Mouse (Mus musculus) left cerebral cortex, adult 18-20 months (tissue): ENCODE measurements around the gene Stam2. TPM values are rescaled to one million over a fixed set of nuclear protein-coding genes. Genes with fewer than 3 reads are reported as not detected.
A peak's percentile ranks its signal among the peaks of the same experiment; 100 is the strongest.

Source experiments
- DNase-seq, 2 experiments: peaks; one replicate each; pipeline ENCODE4 v3.0.0; 2021 to 2022; ENCODE audit warnings: low spot score in 2 of 2, mixed read lengths in 1 of 2
- total RNA-seq, 2 experiments: library from RNA; stranded (reverse); gene quantifications; 2 replicates each; pipeline ENCODE4 v1.2.3; 2021

Gene Stam2
- total RNA-seq, 2 experiments from 2014 or later, result 24.5 to 25.8 TPM

DNA sequence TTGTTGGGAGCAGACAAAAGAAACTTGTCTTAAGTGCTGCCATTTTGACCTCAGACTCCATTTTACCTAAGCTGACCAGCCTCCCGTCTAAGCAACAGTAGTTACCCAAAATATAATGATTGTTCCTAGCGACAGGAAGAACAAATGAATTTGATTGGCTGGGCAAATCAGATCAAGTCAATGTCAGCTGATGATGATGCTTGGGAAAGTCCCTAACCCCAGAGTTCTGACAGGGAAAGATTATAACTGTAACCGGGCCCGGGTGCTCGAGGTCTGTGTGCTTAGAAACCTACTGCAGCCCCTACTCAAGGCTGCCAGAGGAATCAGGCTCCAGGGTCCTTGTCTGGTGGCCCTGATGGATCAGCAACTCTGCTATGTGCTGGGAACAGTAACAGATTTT is 10.1 kb downstream of the Stam2 start:
- no peak for DNase-seq

DNA sequence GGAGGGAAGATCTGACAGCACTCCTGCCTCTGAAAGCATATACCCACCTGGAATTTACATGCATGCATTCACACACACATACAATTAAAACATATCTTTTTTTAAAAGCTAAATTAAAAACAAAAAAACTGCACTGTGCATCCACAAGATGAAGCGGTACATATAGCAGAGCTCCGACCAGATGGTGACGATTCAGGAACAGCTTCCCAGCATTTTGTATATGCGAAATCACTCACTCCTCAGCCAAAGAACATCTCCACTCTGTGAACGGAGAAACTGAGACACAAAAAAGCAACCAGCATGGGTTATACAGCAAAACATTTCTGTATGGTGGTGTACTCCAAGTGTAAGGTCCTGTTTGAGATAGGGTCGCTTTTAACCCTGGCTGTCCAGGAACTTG is 11.2 kb downstream of the Stam2 start:
- no peak for DNase-seq

DNA sequence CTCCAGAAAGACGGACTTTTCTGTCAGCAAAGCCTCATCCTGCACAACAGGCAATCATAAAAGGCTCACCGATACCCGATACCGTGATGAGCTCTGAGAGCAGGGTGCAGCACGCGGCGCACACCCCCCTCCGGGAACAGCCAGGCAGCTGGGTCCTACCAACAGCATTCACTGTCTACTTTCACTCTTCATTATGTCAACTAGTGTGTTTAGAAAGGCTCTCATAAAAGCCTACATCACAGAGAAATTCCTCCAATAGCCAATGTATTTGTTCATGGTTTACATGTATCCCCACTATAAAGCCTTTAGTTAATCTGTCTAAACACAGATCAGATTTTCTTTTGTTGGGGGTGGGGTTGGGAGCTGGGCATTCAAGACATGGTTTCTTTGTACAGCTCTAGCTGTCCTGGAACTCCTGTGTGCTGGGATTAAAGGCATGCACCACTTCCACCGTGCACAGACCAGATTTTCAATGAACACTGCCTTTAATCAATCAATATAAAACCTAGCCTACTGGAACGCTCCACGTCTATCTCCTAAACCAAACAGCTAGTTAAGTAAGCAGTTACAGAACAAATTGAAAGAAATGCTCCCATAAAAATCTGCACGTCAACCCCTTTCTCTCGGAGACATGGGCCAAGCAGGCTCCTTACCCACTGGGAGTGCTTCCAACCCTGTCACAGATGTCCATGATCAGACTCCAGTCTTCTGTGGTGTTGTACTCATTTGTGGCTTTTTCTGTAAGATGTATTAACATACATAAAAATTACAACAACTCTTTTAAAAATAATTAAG is 21.7 kb downstream of the Stam2 start:
- no peak for DNase-seq

DNA sequence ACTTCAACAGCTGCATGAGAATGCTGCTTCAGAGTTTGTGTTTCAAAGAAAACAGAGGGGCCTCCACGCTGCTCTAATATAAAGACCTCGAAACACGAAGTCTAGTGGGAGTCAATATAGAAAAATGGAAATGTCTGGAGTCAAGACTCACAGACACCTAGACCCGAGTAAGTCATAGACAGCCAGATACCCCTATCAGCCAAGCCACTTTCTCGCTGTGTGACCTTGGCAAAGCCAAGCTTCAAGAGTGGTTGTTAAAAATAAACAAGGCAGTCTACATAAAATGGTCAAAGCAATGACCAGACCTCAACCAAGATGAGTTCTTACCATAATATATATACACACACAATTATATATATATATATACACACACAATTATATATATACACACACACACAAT is 25.0 kb downstream of the Stam2 start:
- DNase-seq, result no peak

DNA sequence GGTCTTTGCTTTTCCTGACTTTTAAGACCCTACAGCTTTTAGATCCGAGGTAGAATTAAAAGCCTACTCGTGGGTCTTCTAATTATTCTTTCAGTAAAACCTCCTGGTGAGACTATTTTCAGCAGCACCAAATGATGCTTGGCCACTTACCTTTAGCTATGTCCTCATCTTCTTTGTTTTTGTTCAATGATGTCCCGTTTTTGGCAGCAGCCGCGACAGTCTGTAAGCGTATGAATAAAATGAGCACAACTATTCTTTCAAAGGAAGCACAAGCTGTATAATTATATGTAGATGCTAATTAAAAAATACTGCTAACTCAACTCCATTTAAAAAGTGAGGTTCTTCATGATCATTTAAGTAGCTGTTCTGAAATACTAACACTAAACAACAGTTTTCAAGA is 26.5 kb downstream of the Stam2 start:
- DNase-seq, result no peak

DNA sequence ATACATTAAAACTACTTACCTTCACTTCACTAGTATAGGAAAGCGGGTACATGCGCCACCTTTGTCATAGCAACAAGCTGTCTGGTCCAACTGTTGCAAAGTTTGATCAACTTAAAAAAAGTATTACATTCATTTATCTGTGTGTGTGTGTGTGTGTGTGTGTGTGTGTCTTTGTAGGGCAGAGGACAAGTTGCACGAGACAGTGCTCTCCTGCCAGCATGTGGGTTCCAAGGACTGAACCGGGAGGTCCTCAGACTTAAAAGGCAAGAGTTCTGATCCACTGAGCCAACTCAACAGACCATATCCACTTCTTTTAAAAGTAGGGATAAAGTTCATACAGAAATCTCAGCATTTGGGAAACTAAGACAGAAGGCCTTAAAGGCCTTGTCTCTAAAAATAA is 28.0 kb downstream of the Stam2 start:
- no peak for DNase-seq

DNA sequence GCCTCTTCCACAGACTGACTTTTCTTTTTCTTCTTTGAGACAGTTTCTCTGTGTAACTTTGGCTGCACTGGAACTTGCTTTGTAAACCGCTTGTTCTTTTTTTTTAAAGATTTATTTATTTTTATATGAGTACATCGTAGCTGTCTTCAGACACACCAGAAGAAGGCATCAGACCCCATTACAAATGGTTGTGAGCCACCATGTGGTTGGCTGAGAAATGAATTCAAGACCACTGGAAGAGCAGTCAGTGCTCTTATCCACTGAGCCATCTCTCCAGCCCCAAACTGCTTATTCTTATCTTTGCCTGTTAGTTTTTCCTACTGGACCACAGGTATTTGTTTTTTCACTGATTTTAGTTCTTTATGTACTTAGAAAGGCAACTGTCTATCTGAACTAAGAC is 31.3 kb downstream of the Stam2 start:
- DNase-seq, result no peak

DNA sequence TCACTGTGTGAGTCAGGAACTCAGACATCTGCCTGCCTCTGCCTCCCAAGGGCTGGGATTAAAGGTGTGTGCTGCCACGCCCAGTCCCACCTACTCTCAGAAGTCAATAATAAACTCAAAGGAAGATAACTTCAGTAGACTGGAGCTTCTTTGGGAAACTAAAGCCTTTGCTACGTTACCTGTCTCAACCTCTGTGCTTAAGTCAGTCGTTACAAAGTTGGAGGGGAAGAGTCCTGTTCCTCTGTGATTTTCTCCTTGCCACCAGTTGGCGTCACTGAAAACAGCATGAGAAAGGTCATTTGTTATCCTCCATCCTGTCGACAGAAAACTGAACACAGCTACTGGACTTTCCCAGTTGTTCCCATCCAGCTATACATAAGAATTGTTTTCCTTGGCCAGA is 32.7 kb downstream of the Stam2 start:
- no peak for DNase-seq

DNA sequence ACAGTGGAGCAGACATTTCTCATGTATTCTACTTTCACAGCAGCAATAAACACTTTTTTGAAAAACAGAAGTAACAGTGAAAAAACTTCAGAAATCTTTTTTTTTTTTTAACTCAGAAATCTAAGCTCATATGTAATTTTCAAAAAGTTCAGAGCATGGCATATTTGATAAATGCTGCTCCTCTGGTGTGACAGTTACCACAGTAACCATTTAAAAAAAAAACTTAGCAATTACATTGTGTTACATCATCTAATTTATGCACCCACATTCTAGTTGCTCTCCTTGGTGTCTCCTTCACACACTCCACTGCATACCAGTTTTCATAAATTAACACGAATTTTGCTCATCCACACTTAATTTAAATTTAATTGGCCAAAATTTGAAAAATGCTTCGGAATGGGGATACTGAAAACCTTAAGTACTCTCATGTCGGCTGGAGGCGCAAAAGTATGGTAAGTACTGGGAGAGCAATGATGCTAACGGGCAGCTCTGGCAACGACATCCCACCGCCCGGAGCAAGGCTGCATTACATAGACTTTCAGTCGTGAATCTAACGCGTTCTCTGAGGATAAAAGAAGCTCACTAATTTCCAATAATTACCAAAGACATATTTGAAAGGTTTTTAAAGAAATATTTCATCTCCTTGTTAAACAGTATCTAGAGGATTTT is 40.6 kb downstream of the Stam2 start:
- DNase-seq, result no peak

DNA sequence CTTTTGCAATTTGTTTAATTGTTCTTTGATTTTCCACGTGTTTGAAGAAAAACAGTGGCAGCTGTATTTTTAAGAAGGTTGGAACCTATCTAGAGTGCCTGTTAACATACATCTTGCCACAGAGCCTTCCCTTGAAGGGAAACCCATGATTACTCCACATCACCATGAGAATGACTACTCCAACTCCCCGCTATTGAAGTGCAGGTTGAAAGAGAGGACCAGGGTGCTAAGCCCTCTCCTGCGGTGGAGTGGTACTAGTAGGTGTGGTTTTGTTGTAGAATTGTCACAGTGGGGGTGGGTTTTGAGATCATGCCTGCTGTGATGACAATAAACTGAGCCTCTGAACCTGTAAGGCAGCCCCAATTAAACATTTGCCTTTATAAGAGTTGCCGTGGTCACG is 41.7 kb downstream of the Stam2 start:
- no peak for DNase-seq

DNA sequence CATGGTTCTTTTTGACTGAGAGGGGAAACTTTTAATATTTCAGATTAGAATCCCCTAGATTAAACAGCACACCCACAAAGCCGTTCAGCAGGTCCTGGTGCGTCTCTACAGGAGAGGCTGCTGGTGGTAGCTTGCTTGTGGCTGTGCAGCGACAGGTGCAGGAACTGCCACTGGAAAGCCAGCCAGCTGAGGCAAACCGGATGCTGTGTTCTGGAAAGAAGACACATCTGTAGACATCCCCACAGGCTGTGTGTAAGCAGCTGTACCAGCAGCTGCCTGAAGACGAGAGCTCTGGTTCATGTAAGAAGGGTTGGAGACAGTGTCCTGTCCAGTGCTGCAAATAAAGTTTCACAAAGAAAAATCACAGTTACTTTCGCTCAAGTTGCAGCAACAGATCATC is 47.5 kb downstream of the Stam2 start:
- no peak for DNase-seq

DNA sequence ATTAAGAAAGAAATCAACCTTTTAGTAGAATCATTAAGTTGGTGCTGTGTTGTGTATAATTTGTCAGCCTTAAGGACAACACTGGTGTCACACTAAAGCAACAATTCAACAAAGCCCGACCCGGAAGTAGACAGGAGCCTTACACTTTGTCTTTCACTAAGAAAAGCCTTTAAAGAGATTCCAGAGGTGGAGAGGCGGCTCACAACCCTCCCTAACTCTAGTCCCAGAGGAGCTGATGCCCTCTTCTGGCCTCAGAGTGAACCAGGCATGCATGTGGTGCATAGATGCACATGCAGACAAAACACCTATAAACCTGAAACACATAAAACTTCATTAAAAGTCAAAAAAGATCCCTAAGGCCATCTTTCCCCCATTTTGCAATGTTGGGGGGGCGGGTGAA is 50.3 kb downstream of the Stam2 start:
- no peak for DNase-seq

DNA sequence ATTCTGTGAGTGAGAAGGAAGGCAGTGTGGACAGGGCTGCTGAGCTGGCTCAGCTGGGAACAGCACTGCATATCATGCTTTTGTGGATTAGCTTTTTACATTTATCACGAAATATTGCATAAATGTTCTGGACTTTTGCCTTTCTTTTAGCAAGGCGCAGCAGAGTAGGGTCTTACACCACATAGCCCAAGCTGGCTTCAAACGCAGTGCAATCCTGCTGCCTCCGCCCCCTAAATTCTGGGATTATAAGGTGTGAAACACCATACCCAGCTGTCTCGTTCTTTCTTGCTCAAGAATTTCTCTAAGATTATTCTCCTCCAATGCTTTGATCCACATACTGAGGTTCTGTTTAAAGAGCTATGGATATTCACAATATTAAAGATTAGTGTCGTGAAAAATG is 55.5 kb downstream of the Stam2 start:
- no peak for DNase-seq

DNA sequence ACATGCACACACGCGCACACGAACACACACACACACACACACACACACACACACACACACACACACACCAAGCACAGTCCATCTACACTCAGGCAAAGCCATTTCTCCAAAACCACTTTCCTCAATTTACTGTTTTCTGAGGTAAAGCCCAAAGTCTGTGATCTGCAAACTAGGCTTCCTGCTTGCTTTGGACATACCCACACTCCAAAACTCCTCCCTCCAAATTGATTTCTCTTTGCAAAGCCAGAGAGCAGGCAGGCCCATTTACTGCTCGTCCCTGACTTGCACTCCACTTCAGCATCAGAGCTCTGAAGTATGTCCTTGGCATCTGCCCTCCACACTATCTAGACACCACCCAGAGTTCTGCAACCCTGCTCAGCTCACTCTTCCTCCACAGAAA is 64.5 kb downstream of the Stam2 start:
- no peak for DNase-seq

DNA sequence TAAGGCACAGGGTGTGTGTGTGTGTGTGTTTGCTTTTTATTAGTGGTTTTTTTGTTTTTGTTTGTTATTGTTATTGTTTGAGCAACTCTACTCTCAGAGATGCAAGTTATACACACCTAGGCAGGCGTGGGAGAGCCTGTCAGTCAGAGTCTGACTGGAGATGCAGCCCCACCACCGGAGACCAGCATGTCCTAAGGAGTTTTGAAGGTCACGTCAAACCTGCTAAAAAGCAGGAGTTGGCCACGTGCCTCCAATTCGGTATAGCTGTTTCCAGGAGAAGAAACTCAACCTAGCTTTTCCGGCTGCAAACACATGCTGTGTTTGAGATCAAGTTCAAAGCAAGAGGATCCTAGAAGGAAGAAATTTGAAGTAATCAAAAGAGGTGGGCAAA is 65.2 kb downstream of the Stam2 start:
- no peak for DNase-seq

DNA sequence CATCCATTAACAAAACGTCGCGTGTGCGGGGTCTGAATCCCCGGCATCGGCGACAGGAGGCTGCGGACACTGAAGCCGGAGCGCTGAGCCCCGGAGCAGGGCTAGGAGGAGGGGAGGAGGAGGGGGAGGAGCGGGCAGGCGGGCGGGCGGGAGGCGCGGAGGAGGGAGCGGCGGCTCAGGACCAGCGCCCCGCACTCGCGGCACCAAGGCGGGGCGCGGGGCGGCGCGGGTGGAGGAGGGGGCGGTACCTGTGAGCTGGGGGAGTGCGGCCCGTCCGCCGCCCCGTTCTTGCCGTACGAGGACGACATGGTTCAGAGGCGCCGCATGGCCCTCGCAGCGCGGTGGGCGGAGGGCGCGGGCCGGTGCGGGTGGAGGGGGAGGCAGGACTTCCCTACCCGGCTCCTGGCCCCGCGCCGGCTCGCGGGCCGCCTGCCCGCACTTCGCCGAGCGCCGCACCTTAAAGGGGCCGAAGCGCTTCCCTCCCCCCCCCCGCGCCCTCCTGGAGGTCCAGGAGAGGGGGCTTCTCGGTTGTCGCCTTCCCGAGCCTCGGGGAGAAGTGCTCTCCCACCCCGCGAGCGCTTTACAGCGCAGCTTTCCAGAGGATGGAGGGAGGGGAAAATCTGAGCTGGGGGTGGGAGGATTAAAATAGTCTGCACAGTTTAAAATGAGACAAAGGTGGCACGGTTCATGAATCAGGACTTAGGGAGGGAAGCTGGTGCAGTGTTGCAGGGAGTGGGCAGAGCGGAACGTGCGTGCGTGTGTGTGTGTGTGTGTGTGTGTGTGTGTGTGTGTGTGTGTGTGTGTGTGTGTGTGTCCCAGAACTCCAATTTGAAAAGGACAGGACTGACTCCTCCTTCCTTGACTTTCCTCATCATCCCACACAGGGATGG is 65.8 kb downstream of the Stam2 start, which contains the start of gene Cacnb4:
Gene Cacnb4, minus strand, starts transcription at position 809 of the 890 bp plus-strand sequence.
- DNase-seq, result peak; percentile 47 to 62

DNA sequence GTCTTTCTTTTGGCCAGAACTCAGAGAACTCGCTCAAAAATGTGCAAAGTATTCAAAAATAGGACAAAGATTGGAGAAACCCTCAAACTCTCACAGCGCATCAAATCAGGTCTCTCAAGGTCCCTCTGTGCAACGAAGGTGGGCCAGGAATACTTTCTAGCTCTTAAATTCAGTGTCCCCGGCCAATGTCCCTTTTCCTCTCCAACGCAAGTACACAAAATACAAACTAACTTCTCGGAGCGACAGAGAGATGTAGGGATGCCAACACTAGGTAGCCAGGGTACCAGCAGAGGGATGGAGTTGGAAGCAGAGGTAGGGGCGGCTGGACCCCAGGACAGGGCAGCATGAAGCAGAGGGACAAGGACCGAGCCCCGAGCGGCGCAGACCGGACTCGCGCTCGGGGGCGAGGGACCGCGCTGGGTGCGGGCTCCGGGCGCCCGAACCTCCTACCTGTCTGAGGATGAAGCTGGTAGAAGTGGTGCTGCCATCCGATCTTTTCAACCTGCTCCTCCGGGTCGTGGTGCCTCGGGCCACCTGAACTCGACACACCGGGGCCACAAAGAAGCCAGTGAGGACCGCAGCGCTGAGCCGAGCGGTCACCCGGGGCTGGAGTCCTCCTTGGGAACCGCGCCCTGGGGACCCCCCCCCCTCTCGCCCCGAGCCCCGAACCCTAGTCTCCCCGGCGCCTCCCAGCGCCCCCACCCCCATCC is 66.6 kb downstream of the Stam2 start:
- no peak for DNase-seq

DNA sequence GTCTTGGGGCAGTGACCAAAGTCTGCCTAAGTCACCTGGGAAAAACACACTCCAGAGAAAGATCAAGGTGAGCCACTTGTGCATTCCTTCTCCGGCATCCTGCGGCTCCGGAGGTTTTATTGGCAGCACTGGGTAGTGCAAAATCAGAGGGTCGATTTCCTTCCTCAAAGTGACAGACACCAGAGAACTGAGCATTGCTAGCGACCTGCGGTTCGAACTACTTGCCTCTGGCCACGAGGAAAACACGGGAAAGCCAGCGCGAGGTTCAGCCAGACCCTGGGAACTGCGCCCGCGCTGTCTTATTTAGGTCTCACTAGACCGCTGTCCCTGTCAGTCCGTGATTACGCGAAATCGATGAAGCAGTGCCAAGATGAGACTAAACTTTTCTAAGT is 67.2 kb downstream of the Stam2 start:
- peak; percentile 28 to 49 for DNase-seq

DNA sequence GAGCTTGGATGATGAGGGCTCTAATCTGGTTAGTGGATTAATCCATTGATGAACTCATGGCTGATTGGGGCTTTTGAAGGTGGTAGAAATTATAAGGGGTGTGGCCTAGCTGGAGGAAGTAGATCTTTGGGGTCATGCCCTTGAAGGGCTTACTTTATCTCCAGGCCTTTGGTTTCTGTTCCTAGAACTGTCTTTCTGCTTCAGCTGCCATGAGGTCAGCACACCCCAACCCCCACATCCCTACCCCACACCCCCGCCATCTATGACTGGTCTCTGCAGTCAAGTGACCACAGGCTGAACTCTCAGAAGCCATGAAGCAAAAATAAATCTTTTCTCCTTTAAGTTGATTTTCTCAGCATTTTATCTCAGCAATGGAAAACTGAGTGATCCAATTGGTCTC is 68.9 kb downstream of the Stam2 start:
- no peak for DNase-seq

DNA sequence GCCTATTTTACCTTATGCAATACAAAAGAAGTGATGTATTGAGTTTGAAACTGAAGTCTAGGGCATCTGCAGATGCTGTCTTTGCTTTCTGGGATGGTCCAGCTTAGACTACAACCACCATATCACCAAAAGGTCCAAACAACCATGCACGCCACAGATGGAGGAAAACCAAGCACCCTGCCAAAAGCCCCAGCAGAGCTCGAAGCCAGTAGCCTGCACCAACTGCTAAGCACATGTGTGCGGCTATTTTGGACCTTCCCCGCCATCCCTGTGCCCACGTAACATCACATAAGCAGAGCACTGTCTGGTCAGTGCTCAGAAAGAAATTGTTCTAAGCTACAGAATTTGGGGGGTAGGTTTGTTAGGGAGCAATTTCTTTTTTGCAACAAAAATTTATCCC is 71.3 kb downstream of the Stam2 start:
- peak; percentile 67 to 78 for DNase-seq

DNA sequence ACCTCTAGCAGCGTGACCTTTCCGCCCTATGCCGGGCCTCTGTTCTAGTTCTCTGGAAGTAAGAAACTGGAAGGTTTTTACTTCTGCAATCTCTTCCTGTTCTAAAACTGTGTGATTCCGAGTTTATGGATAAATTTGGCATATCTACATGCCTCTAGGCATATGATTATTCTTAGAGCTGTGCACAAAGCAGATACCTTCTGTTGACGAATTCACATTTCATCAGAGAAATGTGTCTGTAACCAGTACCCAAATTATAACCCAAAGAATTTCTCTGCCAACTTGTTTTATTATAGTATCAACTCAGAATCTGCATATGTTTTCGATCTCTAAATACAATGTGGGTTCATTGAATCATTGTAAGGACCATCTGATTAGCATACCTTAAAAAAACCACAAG is 73.6 kb downstream of the Stam2 start:
- DNase-seq, result no peak
